Mouse (Mus musculus) lung, embryonic 16.5 days (tissue): ENCODE data around the gene Serinc1. TPM values are rescaled to one million over a fixed set of nuclear protein-coding genes. Genes with fewer than 3 reads are reported as not detected.

Experiments used
- ATAC-seq: fragments of 200-750 bp; cut with Nextera tagmentation; 2 replicates; pipeline ENCODE4 v1.8.0; 2017; ENCODE audit warnings: low read depth, mild to moderate bottlenecking, moderate library complexity
- H3K27ac ChIP-seq: fragments of 300-500 bp; sonication (generic); 2 replicates; pipeline ENCODE4 v1.5.1; 2014; ENCODE audit warnings: mild to moderate bottlenecking, control low read depth, low read length
- H3K27me3 ChIP-seq: fragments of 300-500 bp; sonication (generic); 2 replicates; pipeline ENCODE4 v1.6.1; 2014; ENCODE audit warnings: low read depth, low read length, mixed read lengths; ENCODE audit not compliant: control insufficient read depth, insufficient read depth
- H3K36me3 ChIP-seq: fragments of 300-500 bp; sonication (generic); 2 replicates; pipeline ENCODE4 v1.6.1; 2014; ENCODE audit warnings: low read length; ENCODE audit not compliant: control insufficient read depth, insufficient read depth
- H3K4me1 ChIP-seq: fragments of 300-500 bp; sonication (generic); replicated peaks from 2 replicates; pipeline ENCODE4 v1.6.1; 2014; ENCODE audit warnings: low read length, mixed read lengths; ENCODE audit not compliant: control insufficient read depth, insufficient read depth
- H3K4me2 ChIP-seq: fragments of 300-500 bp; sonication (generic); 2 replicates; pipeline ENCODE4 v1.6.1; 2014; ENCODE audit warnings: low read depth, low read length, control low read depth
- H3K4me3 ChIP-seq: fragments of 300-500 bp; sonication (generic); 2 replicates; pipeline ENCODE4 v1.5.1; 2014; ENCODE audit warnings: mild to moderate bottlenecking, low read length, control low read depth
- H3K9ac ChIP-seq: fragments of 300-500 bp; sonication (generic); 2 replicates; pipeline ENCODE4 v1.6.1; 2014; ENCODE audit warnings: low read length, control low read depth
- H3K9me3 ChIP-seq: fragments of 300-500 bp; sonication (generic); 2 replicates; pipeline ENCODE4 v1.6.1; 2016; ENCODE audit warnings: low read length; ENCODE audit not compliant: control insufficient read depth
- WGBS: fragments of 180-500 bp; shearing (Covaris S2); extraction: QIAGEN DNeasy Blood & Tissue Kit; methylation state at CpG from one replicate; pipeline ENCODE4 v1.1.7; 2014; 5-methylcytosine and 5-hydroxymethylcytosine counted together
- polyA plus RNA-seq: library from polyadenylated mRNA; unstranded; fragments of >200 nt; fragmentation: Nextera tagmentation; extraction: Ambion mirVana; gene quantifications from 2 replicates; pipeline ENCODE4 v1.2.1, GENCODE M21; 2015

Serinc1 gene
- 137 and 146 TPM in 2 replicates for polyA plus RNA-seq

- Histone ChIP-seq H3K9ac (peak within 1 kb of the TSS; percentile 85), H3K4me1 (peaks cover 6% of the 10 kb centered on the region), H3K27ac (peak within 1 kb of the TSS; percentile 72), H3K36me3 (no peaks in the 10 kb centered on the region), H3K27me3 (no peaks in the 10 kb centered on the region), H3K4me3 (peak within 1 kb of the TSS; percentile 92), H3K9me3 (no peaks in the 10 kb centered on the region), H3K4me2 (peak within 1 kb of the TSS; percentile 69)
- 12% methylated on average over 49 of the region's 49 CpGs for WGBS
- ATAC-seq = peak; percentile 100
These were observed at the start of gene Serinc1 for GRCm38 (mm10) chr10:57532218-57533101. Gene Serinc1, minus strand, starts transcription at chr10:57532530.

- WGBS = 57% methylated on average over 2 of the region's 2 CpGs
- no peaks in the 10 kb centered on the region for H3K4me1 ChIP-seq
- no peak overlapping the region for H3K27ac ChIP-seq
- no peak overlapping the region for H3K4me3 ChIP-seq
- ATAC-seq = no peak
- H3K36me3 ChIP-seq = no peaks in the 10 kb centered on the region
- no peaks in the 10 kb centered on the region for H3K27me3 ChIP-seq
- no peaks in the 10 kb centered on the region for H3K9me3 ChIP-seq
- H3K9ac ChIP-seq = no peak overlapping the region
- H3K4me2 ChIP-seq = no peak overlapping the region
These were observed 44.4 kb upstream of the Serinc1 start for GRCm38 (mm10) chr10:57576721-57577120.

- H3K4me1 ChIP-seq = no peaks in the 10 kb centered on the region
- no peaks in the 10 kb centered on the region for H3K36me3 ChIP-seq
- no peak for ATAC-seq
- 53% methylated on average over 4 of the region's 4 CpGs for WGBS
- no peak overlapping the region for H3K9ac ChIP-seq
- H3K27me3 ChIP-seq = no peaks in the 10 kb centered on the region
- no peaks in the 10 kb centered on the region for H3K9me3 ChIP-seq
- no peak overlapping the region for H3K27ac ChIP-seq
- H3K4me3 ChIP-seq = no peak overlapping the region
- H3K4me2 ChIP-seq = no peak overlapping the region
These were observed 39.8 kb upstream of the Serinc1 start for GRCm38 (mm10) chr10:57572130-57572529.

- ATAC-seq = no peak
- H3K9me3 ChIP-seq = no peaks in the 10 kb centered on the region
- H3K4me1 ChIP-seq = no peaks in the 10 kb centered on the region
- H3K27ac ChIP-seq = no peak overlapping the region
- WGBS = 30% methylated on average over 8 of the region's 8 CpGs
- no peaks in the 10 kb centered on the region for H3K36me3 ChIP-seq
- no peak overlapping the region for H3K9ac ChIP-seq
- no peak overlapping the region for H3K4me2 ChIP-seq
- H3K27me3 ChIP-seq = no peaks in the 10 kb centered on the region
- no peak overlapping the region for H3K4me3 ChIP-seq
These were observed 38.9 kb upstream of the Serinc1 start for GRCm38 (mm10) chr10:57571211-57571730.

- ATAC-seq = no peak
- H3K4me2 ChIP-seq = no peak overlapping the region
- H3K4me3 ChIP-seq = no peak overlapping the region
- H3K4me1 ChIP-seq = no peaks in the 10 kb centered on the region
- H3K9me3 ChIP-seq = no peaks in the 10 kb centered on the region
- H3K27ac ChIP-seq = no peak overlapping the region
- no peaks in the 10 kb centered on the region for H3K27me3 ChIP-seq
- H3K36me3 ChIP-seq = no peaks in the 10 kb centered on the region
- no peak overlapping the region for H3K9ac ChIP-seq
- 74% methylated on average over 13 of the region's 13 CpGs for WGBS
These were observed 36.9 kb upstream of the Serinc1 start for GRCm38 (mm10) chr10:57569023-57569931.

GRCm38 (mm10) chr10:57566221-57566620 is 33.9 kb upstream of the Serinc1 start:
- H3K4me2 ChIP-seq = no peak overlapping the region
- no peak for ATAC-seq
- no peak overlapping the region for H3K9ac ChIP-seq
- 30% methylated on average over 1 of the region's 1 CpGs for WGBS
- no peaks in the 10 kb centered on the region for H3K36me3 ChIP-seq
- no peak overlapping the region for H3K27ac ChIP-seq
- H3K4me3 ChIP-seq = no peak overlapping the region
- H3K9me3 ChIP-seq = no peaks in the 10 kb centered on the region
- H3K27me3 ChIP-seq = no peaks in the 10 kb centered on the region
- H3K4me1 ChIP-seq = no peaks in the 10 kb centered on the region

GRCm38 (mm10) chr10:57557597-57557996 is 25.3 kb upstream of the Serinc1 start:
- ATAC-seq = no peak
- H3K4me3 ChIP-seq = no peak overlapping the region
- H3K9ac ChIP-seq = no peak overlapping the region
- H3K36me3 ChIP-seq = no peaks in the 10 kb centered on the region
- no peaks in the 10 kb centered on the region for H3K4me1 ChIP-seq
- no peak overlapping the region for H3K27ac ChIP-seq
- no peaks in the 10 kb centered on the region for H3K9me3 ChIP-seq
- H3K4me2 ChIP-seq = no peak overlapping the region
- WGBS = 51% methylated on average over 5 of the region's 5 CpGs
- H3K27me3 ChIP-seq = no peaks in the 10 kb centered on the region

- Histone ChIP-seq H3K4me3 (no peak overlapping the region), H3K27me3 (no peaks in the 10 kb centered on the region), H3K4me2 (no peak overlapping the region), H3K9ac (no peak overlapping the region), H3K36me3 (no peaks in the 10 kb centered on the region), H3K9me3 (no peaks in the 10 kb centered on the region), H3K27ac (no peak overlapping the region), H3K4me1 (no peaks in the 10 kb centered on the region)
- ATAC-seq = no peak
- WGBS = 79% methylated on average over 1 of the region's 1 CpGs
These were observed 21.4 kb upstream of the Serinc1 start for GRCm38 (mm10) chr10:57553719-57554118.

GRCm38 (mm10) chr10:57549631-57550030 is 17.3 kb upstream of the Serinc1 start:
- H3K27me3 ChIP-seq = no peaks in the 10 kb centered on the region
- H3K9ac ChIP-seq = no peak overlapping the region
- ATAC-seq = no peak
- H3K4me1 ChIP-seq = no peaks in the 10 kb centered on the region
- H3K27ac ChIP-seq = no peak overlapping the region
- 75% methylated on average over 4 of the region's 4 CpGs for WGBS
- no peaks in the 10 kb centered on the region for H3K9me3 ChIP-seq
- H3K4me2 ChIP-seq = no peak overlapping the region
- H3K36me3 ChIP-seq = no peaks in the 10 kb centered on the region
- no peak overlapping the region for H3K4me3 ChIP-seq
